Mouse (Mus musculus): Measurements from ENCODE around the gene Nxnl1.

The Nxnl1 gene

DNA sequence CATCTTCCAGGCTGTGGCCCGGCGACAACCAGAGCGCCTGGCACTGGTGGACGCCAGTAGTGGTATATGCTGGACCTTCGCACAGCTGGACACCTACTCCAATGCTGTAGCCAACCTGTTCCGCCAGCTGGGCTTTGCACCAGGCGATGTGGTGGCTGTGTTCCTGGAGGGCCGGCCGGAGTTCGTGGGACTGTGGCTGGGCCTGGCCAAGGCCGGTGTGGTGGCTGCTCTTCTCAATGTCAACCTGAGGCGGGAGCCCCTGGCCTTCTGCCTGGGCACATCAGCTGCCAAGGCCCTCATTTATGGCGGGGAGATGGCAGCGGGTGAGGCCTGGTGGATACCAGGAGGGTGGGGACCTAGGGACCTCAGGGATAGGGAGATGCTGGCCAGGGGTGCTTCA, 13.1 kb upstream of the Nxnl1 start:
- no peak for DNase-seq

DNA sequence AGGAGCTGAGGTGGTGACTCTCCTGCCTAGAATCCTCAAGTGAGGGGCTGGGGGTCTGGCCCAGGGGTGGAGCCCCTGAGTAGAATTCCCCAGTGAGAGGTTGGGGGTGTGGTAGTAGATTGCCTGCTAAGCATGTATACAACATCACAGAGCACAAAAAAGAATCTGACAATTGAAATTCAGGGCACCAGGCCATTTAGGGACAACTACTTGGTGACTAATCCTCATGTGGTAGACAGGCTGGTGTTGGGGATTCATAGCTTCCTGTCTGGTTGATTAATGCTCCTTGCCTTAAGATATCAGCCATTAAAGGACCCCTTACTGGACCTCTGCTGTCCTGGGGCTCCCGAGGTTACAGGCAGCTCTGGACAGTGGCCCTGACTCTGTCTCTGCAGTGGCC, 12.6 kb upstream of the Nxnl1 start:
- no peak for DNase-seq

DNA sequence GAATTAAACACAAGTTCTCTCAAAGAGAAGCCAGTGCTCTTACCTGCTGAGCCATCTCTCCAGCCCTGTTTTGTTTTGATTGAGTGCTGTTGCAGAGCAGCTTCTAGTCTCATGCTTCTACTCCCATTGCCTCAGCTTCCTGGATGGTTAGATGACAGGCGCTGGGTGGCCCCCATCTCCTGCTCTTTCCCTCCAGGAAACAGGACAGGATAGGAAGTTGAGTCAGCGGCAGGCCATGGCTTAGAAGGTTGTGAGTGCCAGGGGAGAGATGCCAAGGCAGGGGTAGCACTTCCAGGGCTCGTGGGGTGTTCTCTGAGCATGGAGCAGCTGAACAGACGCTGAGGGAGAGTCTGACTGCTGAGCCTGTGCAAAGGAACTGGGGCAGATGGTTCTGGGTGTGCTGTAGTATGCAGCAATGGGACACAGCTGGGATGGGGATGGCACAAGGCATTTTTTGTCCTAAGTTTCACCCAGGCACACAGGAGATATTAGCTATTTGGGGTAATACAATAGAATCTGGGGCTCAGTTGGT, 11.5 kb upstream of the Nxnl1 start:
- DNase-seq: no peak

- no peak for DNase-seq
Measured at GRCm38 (mm10) chr8:71575020-71575419, 8.6 kb upstream of the Nxnl1 start.

- DNase-seq: no peak
Measured at GRCm38 (mm10) chr8:71574426-71574825, 8.0 kb upstream of the Nxnl1 start.

DNA sequence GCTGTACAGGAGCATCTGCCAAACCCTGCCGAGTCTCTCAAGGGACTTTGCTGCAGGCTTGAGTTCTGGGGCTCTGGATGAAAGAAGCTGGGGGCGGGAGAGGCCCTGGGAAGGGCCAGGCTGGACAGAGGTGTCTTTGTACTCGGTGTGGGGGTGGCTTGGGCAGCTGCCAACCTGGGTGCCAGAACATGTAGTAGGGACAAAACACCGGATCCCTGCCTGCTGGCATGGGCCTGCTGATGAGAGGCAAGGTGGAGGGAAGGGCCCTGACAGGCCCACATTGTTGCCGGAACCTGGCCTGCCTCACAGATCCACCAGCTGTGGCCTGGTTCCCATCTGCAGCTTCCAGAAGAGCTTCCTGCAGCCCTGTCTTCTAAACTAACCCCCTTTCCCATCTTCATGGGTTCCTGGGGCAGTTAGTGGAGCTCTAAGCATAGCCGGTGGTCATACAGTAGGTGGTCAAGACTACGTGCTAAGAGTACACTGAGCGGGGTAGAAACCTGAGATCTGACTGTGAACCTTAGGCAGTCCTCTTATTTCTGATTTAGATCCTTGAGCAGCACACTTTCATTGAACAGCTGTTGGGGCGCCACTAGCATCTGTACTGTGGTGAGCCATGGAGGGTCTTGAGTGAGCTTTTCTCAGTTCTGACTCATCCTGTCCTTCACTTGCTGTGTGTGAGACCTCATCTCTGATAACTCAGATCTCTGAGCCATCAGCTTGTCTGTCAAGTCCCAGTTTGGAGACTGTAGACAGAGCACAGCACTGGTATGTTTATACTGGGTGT, 6.6 kb upstream of the Nxnl1 start:
- no peak for DNase-seq

GRCm38 (mm10) chr8:71572077-71572476, 5.7 kb upstream of the Nxnl1 start:
- no peak for DNase-seq

DNA sequence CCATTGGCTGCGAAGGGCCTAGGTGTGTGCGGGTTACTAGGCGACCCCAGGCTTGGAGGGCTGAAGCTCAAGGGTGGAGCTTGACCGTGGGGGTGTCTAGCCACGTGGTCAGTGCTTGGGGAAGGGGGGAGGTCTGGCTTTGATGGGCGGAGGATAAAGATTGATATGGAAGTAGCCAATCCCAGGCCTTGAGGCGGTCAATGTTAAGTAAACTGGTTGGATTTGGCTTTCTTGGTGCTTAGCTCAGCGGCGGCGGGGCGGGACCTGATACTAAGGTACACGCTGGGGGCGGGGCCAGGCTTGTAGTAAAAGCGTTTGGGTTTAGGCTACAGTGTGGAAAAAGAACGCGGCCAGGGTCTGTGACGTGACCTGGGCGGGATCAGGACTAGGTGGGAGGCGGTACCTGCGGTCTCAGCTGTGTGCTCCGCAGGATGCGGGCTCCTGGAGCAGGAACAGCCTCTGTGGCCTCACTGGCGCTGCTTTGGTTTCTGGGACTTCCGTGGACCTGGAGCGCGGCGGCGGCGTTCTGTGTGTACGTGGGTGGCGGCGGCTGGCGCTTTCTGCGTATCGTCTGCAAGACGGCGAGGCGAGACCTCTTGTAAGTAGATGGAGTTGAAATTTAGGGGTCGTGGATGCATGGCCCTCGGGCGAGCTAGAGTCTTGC, 4.0 kb upstream of the Nxnl1 start:
- DNase-seq: peak; percentile 88 to 90

- DNase-seq: peak; percentile 86 to 87
Measured at GRCm38 (mm10) chr8:71569366-71570290, 3.2 kb upstream of the Nxnl1 start.

- no peak for DNase-seq
Measured at GRCm38 (mm10) chr8:71568941-71569340, 2.5 kb upstream of the Nxnl1 start.

DNA sequence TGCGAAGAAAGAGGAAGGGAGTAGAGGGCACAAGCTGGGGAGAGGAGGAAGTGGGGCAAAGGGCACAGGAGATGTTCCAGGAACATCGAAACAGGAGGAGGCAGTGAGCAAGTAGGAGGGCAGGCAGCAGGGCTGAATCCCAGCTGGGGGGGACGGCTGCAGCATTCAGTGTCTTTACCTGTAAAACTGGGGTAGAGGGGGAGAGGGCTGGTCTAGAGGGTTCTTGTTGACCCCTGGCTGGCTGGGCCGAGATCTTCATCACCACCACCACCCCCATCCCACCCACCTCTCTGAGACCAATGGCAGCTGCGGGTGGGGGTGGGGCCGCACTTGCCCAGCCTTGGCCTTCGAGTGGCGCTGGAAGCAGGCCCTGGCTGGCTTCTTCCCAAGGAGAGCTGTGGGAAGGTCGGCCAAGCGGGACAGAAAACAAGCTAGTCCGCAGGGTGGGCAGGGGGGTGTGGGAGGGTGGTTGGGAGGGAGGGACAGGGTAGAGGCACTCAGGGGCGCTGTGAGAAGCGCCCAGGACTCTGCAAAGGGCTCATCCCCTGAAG, 2.1 kb upstream of the Nxnl1 start, which contains the start of gene Slc27a1:
Gene Slc27a1, plus strand, starts transcription at position 496 of the 551 bp plus-strand sequence.
- DNase-seq: no peak

DNA sequence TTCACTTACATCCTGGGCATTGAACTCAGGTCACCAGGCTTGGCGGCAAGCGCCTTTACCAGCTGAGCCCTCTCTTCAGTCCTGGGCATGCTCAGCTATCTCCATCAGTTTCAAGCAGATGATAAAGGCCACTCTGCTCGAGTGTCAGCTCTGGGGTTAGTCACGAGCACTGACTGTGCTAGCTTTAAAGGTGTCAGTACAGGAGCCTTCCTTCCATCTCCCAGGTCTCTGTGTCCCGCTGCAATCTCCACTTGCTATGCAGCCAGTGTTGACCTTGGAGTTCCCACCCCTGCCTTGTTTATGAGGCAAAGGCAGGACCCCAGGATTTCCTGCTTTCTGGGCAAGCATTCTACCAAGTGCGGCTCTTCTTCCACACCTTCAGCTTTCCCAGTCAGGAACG, 1.2 kb upstream of the Nxnl1 start:
- no peak for DNase-seq

- DNase-seq: peak in 1 of 2 experiments; percentile 21
Measured at GRCm38 (mm10) chr8:71563992-71564391, 2.4 kb downstream of the Nxnl1 start.

DNA sequence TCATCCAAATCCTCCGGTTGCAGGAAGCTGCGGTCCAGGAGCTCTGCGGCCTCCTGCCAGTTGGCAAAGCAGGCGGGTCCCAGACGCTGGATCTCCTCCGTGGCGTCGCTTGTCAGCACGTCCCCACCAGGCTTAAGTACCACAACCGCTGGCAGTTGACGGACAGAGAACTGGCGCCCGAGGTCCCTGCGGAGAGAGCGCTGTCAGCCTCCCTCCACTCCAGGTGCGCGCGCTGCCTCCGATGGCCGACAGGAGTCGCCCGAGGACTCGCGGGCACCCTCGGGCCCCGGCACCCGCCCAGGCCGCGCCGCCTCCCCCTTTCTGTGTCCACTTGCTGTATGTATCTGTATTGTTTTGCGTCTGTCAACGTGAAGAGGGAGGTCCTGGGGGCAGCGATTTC, 3.6 kb downstream of the Nxnl1 start:
- peak; percentile 88 to 91 for DNase-seq

DNA sequence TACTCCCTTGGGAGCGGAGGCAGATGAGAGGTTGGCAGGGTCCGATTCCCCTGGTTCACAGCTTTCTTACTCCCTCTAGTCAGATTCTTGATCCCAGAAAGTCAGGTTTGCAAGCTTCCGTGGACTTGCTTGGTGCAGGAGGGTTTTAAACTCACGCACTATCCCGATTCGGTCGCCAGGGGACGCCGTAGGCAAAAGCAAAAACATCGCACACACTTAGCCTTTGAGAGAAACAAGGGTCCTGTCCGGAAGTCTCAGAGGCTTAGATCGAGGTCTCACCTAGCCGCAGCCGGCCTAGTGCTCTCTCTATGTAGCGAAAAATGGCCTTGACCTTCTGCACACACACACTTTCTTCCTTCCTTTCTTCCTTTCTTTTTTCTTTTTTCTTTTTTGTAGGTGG, 5.0 kb downstream of the Nxnl1 start:
- DNase-seq: peak; percentile 78 to 81

GRCm38 (mm10) chr8:71560765-71561164, 5.6 kb downstream of the Nxnl1 start:
- DNase-seq: no peak

DNA sequence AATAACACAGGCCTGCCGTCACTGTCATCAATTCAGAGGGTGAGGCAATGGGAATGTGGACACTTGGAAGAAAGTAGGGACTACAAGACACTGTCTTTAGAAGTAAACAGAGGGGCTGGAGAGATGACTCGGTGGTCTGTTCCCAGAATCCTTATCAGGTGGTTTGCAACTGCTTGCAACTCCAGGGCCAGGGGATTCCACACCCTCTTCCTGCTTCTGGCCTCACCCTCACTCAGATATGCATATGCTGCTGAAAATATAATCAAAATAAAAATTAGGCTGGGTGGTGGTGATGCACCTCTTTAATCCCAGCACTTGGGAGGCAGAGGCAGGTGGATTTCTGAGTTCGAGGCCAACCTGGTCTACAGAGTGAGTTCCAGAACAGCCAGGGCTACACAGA, 6.3 kb downstream of the Nxnl1 start:
- no peak for DNase-seq

GRCm38 (mm10) chr8:71558958-71559690, 7.3 kb downstream of the Nxnl1 start:
- DNase-seq: peak; percentile 78 to 79

- no peak for DNase-seq
Measured at GRCm38 (mm10) chr8:71558071-71558957, 8.1 kb downstream of the Nxnl1 start, which contains the start of gene Tmem221. Gene Tmem221 (minus strand): TSS chr8:71558871.

DNA sequence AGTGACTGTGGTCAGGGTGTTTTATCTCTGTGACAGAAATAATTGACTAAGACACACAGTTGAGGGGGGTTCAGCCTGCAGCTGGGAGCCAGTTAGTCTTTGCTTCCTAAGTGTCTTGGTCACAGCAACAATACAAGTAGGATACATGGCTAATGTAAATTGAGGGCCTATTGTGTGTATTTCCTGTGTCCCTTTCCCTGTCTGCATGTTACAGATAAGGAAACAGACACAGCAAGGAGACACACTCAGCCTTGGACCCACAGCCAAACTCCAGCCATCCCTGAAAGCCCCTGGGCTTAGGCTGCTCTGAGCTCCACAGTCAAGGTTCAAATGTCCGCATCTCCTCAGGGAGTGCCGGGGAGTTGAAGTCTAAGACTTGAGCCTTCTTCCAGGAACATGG, 11.8 kb downstream of the Nxnl1 start:
- DNase-seq: no peak

- no peak for DNase-seq
Measured at GRCm38 (mm10) chr8:71554001-71554400, 12.4 kb downstream of the Nxnl1 start.
